Comparison of ENCODE assay signal across 19 mouse cellular contexts in the genomic region with DNA sequence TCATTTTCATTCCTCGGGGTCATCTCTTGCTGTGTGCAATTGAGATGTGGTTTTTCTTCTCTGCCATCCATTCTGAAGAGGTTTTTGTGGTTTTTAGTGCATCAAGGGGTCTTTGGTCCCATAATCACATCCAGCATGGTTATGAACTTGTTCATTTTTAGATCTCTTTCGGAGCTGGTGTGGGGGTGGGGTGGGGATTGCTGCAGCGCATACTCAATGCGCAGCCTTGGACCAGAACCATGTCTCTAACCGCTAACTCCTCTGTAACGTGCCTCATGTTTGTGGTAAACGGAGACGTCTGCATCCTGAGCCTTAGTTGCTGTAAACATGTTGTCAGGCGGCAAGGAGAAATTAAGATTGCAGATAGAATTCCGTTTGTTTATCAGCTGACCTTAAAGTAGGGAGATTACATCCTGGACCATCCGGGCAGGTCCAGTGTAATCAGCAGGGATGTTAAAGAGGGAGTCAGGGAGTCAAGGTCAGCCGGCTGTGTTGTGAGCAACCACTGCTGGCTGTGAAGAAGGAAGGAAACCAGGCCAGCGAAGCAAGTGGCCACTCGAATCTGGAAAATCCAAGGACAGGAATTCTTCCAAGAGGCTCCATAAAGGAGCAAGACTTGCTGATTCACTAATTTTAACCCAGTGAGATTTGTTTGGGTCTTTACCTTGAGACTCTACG. TPM values are rescaled to one million over a fixed set of nuclear protein-coding genes. Genes with fewer than 3 reads are reported as not detected.
A peak's percentile ranks its signal among the peaks of the same experiment; 100 is the strongest.
DNase-seq lines count a peak whose midpoint lies in the region; ATAC-seq lines count a peak whose summit lies in the region.
"Had no signal": no experiment of that assay in that cellular context is flagged by ENCODE, and none has a peak within 500 bp of the region (broad histone marks: within the 10 kb centered on the region; RNA-seq: fewer than 3 reads in every experiment).

No protein-coding gene starts in this region.

- peak; percentile 50 for DNase-seq in adrenal gland, adult 2 months
- DNase-seq in adrenal gland, postnatal 25 days = no peak
- no peak for DNase-seq in heart, adult 18-20 months
- DNase-seq in midbrain, embryonic 11.5 days (ENCODE audit: low spot score, missing footprints) = peak; percentile 68
- DNase-seq in yolk sac, embryonic 10.5 days (ENCODE audit: low spot score) = peak; percentile 33
- DNase-seq in gastrocnemius, postnatal 14 days = no peak
- DNase-seq: cerebellum, postnatal 10 days; kidney, adult 9 months; kidney, postnatal 36 days; layer of hippocampus, adult 9-11 months; right cerebral cortex, postnatal 25 days; thymus, postnatal 36 days had no signal

- peak overlapping the region; percentile 38; the same call in 1 of the 2 replicates for H3K9ac ChIP-seq in heart, embryonic 14.5 days (ENCODE audit: low read length)
- no peak overlapping the region for H3K9ac ChIP-seq in midbrain, embryonic 11.5 days (ENCODE audit: low read length)
- H3K9ac ChIP-seq in midbrain, embryonic 13.5 days (replicated peaks) = no peak overlapping the region
- H3K9ac ChIP-seq: forebrain, embryonic 15.5 days; liver, embryonic 12.5 days had no signal

- 44% methylated on average over 15 of the region's 15 CpGs for WGBS in heart, embryonic 14.5 days
- 83% methylated on average over 15 of the region's 15 CpGs for WGBS in midbrain, embryonic 11.5 days
- 80% methylated on average over 15 of the region's 15 CpGs for WGBS in midbrain, embryonic 13.5 days

- intact Hi-C loops in gastrocnemius, postnatal 14 days (cut with DNase I; ENCODE audit: low total_unique reads) = no loop called here

- peaks cover 31 to 45% of the 10 kb centered on the region in 2 experiments for H3K4me1 ChIP-seq in heart, embryonic 14.5 days (ENCODE audit: control insufficient read depth in 2 of 2, insufficient read depth in 2 of 2, low read length in 2 of 2)
- H3K4me1 ChIP-seq in midbrain, embryonic 11.5 days (ENCODE audit: control insufficient read depth, insufficient read depth, low read length) = no peaks in the 10 kb centered on the region; the same call in 1 of the 2 replicates
- H3K4me1 ChIP-seq in midbrain, embryonic 13.5 days (replicated peaks) = peaks cover 4% of the 10 kb centered on the region

- H3K27ac ChIP-seq in heart, embryonic 14.5 days (replicated peaks in 1 of 2; ENCODE audit: control insufficient read depth in 1 of 2, insufficient read depth in 1 of 2, low read depth in 2 of 2, low read length in 2 of 2) = peak overlapping the region; percentile 23 to 68
- no peak overlapping the region for H3K27ac ChIP-seq in midbrain, embryonic 11.5 days (ENCODE audit: low read depth, low read length)
- no peak overlapping the region for H3K27ac ChIP-seq in midbrain, embryonic 13.5 days
- H3K27ac ChIP-seq: forebrain, embryonic 15.5 days; liver, embryonic 12.5 days; stomach, postnatal 0 days had no signal

- no peak overlapping the region for H3K4me3 ChIP-seq in heart, embryonic 14.5 days (ENCODE audit: control insufficient read depth in 1 of 2, insufficient read depth in 1 of 2, low read depth in 1 of 2, low read length in 2 of 2)
- no peak overlapping the region for H3K4me3 ChIP-seq in midbrain, embryonic 11.5 days (ENCODE audit: low read depth, low read length)
- no peak overlapping the region for H3K4me3 ChIP-seq in midbrain, embryonic 13.5 days (replicated peaks)
- H3K4me3 ChIP-seq: forebrain, embryonic 15.5 days; liver, embryonic 12.5 days had no signal

- H3K4me2 ChIP-seq in heart, embryonic 14.5 days (ENCODE audit: low read length) = no peak overlapping the region
- no peak overlapping the region for H3K4me2 ChIP-seq in midbrain, embryonic 11.5 days
- H3K4me2 ChIP-seq in midbrain, embryonic 13.5 days (replicated peaks) = no peak overlapping the region
- H3K4me2 ChIP-seq: forebrain, embryonic 15.5 days; liver, embryonic 12.5 days had no signal

- no peaks in the 10 kb centered on the region for H3K27me3 ChIP-seq in heart, embryonic 14.5 days (ENCODE audit: control insufficient read depth, insufficient read depth, low read length)
- H3K27me3 ChIP-seq in midbrain, embryonic 11.5 days (ENCODE audit: control insufficient read depth, insufficient read depth, low read length) = no peaks in the 10 kb centered on the region
- no peaks in the 10 kb centered on the region for H3K27me3 ChIP-seq in midbrain, embryonic 13.5 days
- H3K27me3 ChIP-seq: forebrain, embryonic 15.5 days had no signal

- no peaks in the 10 kb centered on the region for H3K9me3 ChIP-seq in heart, embryonic 14.5 days (ENCODE audit: control insufficient read depth, low read length)
- no peaks in the 10 kb centered on the region for H3K9me3 ChIP-seq in midbrain, embryonic 11.5 days (ENCODE audit: control insufficient read depth, low read length)
- H3K9me3 ChIP-seq in midbrain, embryonic 13.5 days = no peaks in the 10 kb centered on the region
- H3K9me3 ChIP-seq: forebrain, embryonic 15.5 days; liver, embryonic 12.5 days had no signal

- H3K36me3 ChIP-seq in heart, embryonic 14.5 days (ENCODE audit: control insufficient read depth, insufficient read depth, low read length) = no peaks in the 10 kb centered on the region
- H3K36me3 ChIP-seq in midbrain, embryonic 11.5 days (ENCODE audit: control insufficient read depth, insufficient read depth, low read length) = no peaks in the 10 kb centered on the region
- H3K36me3 ChIP-seq in midbrain, embryonic 13.5 days = no peaks in the 10 kb centered on the region
- H3K36me3 ChIP-seq: forebrain, embryonic 15.5 days; liver, embryonic 12.5 days had no signal

- ATAC-seq in heart, embryonic 14.5 days (ENCODE audit: insufficient number of reproducible peaks, insufficient read depth, low FRiP score, low read depth) = no peak
- no peak for ATAC-seq in midbrain, embryonic 11.5 days (ENCODE audit: low FRiP score)
- no peak for ATAC-seq in midbrain, embryonic 13.5 days
- ATAC-seq: forebrain, embryonic 15.5 days; liver, embryonic 12.5 days had no signal

RNA-seq across cellular contexts. Expression of gene Stk11ip, which starts 4.5 kb away (rescaled TPM):
- 10 to 100 TPM; 16.6 to 19.3 TPM for total RNA-seq in adrenal gland, adult 2 months (2021)
- 59.5 and 66.7 TPM in 2 replicates for polyA plus RNA-seq in adrenal gland, adult 2 months (2012; rRNA removed)
- total RNA-seq in adrenal gland, postnatal 25 days (2021) = 19.2 and 35.4 TPM in 2 replicates
- 11.3 and 11.8 TPM in 2 replicates for polyA plus RNA-seq in heart, embryonic 14.5 days (2014; fragmentation: Nextera tagmentation; extraction: Ambion mirVana)
- 10 to 100 TPM in 1 of 2 experiments, 1 to 10 TPM in 1; 6.6 to 10.9 TPM for total RNA-seq in heart, adult 18-20 months (2021)
- 12.3 and 15.7 TPM in 2 replicates for polyA plus RNA-seq in midbrain, embryonic 11.5 days (2014; fragmentation: Nextera tagmentation; extraction: Ambion mirVana)
- polyA plus RNA-seq in midbrain, embryonic 13.5 days (2015; fragmentation: Nextera tagmentation; extraction: Ambion mirVana) = 20.0 and 23.6 TPM in 2 replicates
- 1 to 10 TPM; 5.5 to 6.3 TPM for total RNA-seq in gastrocnemius, postnatal 14 days (2021)

RNA-seq across cellular contexts. Expression of gene Inha, which starts 10.0 kb away (rescaled TPM):
- 10 to 100 TPM; 15.0 to 38.5 TPM for total RNA-seq in adrenal gland, adult 2 months (2021)
- 193 and 227 TPM in 2 replicates for polyA plus RNA-seq in adrenal gland, adult 2 months (2012; rRNA removed)
- total RNA-seq in adrenal gland, postnatal 25 days (2021) = 42.4 and 44.1 TPM in 2 replicates
- polyA plus RNA-seq in heart, embryonic 14.5 days (2014; fragmentation: Nextera tagmentation; extraction: Ambion mirVana) = 2.6 and 3.9 TPM in 2 replicates
- total RNA-seq in heart, adult 18-20 months (2021) = 1 to 10 TPM; 3.0 to 3.1 TPM
- 1.3 and 1.6 TPM in 2 replicates for polyA plus RNA-seq in midbrain, embryonic 11.5 days (2014; fragmentation: Nextera tagmentation; extraction: Ambion mirVana)
- polyA plus RNA-seq in midbrain, embryonic 13.5 days (2015; fragmentation: Nextera tagmentation; extraction: Ambion mirVana) = 8.5 and 12.5 TPM in 2 replicates
- 1 to 10 TPM; 6.5 to 7.7 TPM for total RNA-seq in gastrocnemius, postnatal 14 days (2021)
- total RNA-seq: granulocyte monocyte progenitor cell, adult 5-6 weeks had no signal

RNA-seq across cellular contexts. Expression of gene Obsl1, which starts 10.6 kb away (rescaled TPM):
- total RNA-seq in adrenal gland, adult 2 months (2021) = 10 to 100 TPM; 35.9 to 56.6 TPM
- polyA plus RNA-seq in adrenal gland, adult 2 months (2012; rRNA removed) = 81.5 and 101 TPM in 2 replicates
- total RNA-seq in adrenal gland, postnatal 25 days (2021) = 83.1 and 107 TPM in 2 replicates
- polyA plus RNA-seq in heart, embryonic 14.5 days (2014; fragmentation: Nextera tagmentation; extraction: Ambion mirVana) = 109 and 124 TPM in 2 replicates
- 100 to 1,000 TPM; 107 to 108 TPM for total RNA-seq in heart, adult 18-20 months (2021)
- 31.0 and 33.2 TPM in 2 replicates for polyA plus RNA-seq in midbrain, embryonic 11.5 days (2014; fragmentation: Nextera tagmentation; extraction: Ambion mirVana)
- 18.6 and 25.7 TPM in 2 replicates for polyA plus RNA-seq in midbrain, embryonic 13.5 days (2015; fragmentation: Nextera tagmentation; extraction: Ambion mirVana)
- total RNA-seq in gastrocnemius, postnatal 14 days (2021) = 10 to 100 TPM; 65.6 to 69.5 TPM
- total RNA-seq: granulocyte monocyte progenitor cell, adult 5-6 weeks had no signal

RNA-seq across cellular contexts. Expression of gene Slc4a3, which starts 29.2 kb away (rescaled TPM):
- 100 to 1,000 TPM in 1 of 2 experiments, 10 to 100 TPM in 1; 90.4 to 111 TPM for total RNA-seq in adrenal gland, adult 2 months (2021)
- polyA plus RNA-seq in adrenal gland, adult 2 months (2012; rRNA removed) = 340 and 381 TPM in 2 replicates
- total RNA-seq in adrenal gland, postnatal 25 days (2021) = 139 and 184 TPM in 2 replicates
- 20.8 and 24.2 TPM in 2 replicates for polyA plus RNA-seq in heart, embryonic 14.5 days (2014; fragmentation: Nextera tagmentation; extraction: Ambion mirVana)
- 100 to 1,000 TPM; 249 to 266 TPM for total RNA-seq in heart, adult 18-20 months (2021)
- polyA plus RNA-seq in midbrain, embryonic 11.5 days (2014; fragmentation: Nextera tagmentation; extraction: Ambion mirVana) = 6.5 and 7.2 TPM in 2 replicates
- 35.5 and 42.9 TPM in 2 replicates for polyA plus RNA-seq in midbrain, embryonic 13.5 days (2015; fragmentation: Nextera tagmentation; extraction: Ambion mirVana)
- total RNA-seq in gastrocnemius, postnatal 14 days (2021) = 1 to 10 TPM; 5.2 to 6.2 TPM
- total RNA-seq: granulocyte monocyte progenitor cell, adult 5-6 weeks; megakaryocyte-erythroid progenitor cell, adult 5-6 weeks had no signal

RNA-seq across cellular contexts. Expression of gene Tmem198, which starts 37.5 kb away (rescaled TPM):
- 1 to 10 TPM; 2.5 to 2.8 TPM for total RNA-seq in adrenal gland, adult 2 months (2021)
- 15.0 and 17.4 TPM in 2 replicates for polyA plus RNA-seq in adrenal gland, adult 2 months (2012; rRNA removed)
- 2.8 and 4.1 TPM in 2 replicates for total RNA-seq in adrenal gland, postnatal 25 days (2021)
- 0.20 and 0.38 TPM in 2 replicates for polyA plus RNA-seq in heart, embryonic 14.5 days (2014; fragmentation: Nextera tagmentation; extraction: Ambion mirVana)
- under 1 TPM; 0.30 to 0.46 TPM for total RNA-seq in heart, adult 18-20 months (2021)
- 11.6 and 13.0 TPM in 2 replicates for polyA plus RNA-seq in midbrain, embryonic 11.5 days (2014; fragmentation: Nextera tagmentation; extraction: Ambion mirVana)
- 46.1 and 47.3 TPM in 2 replicates for polyA plus RNA-seq in midbrain, embryonic 13.5 days (2015; fragmentation: Nextera tagmentation; extraction: Ambion mirVana)
- under 1 TPM; 0.09 to 0.25 TPM for total RNA-seq in gastrocnemius, postnatal 14 days (2021)
- total RNA-seq: granulocyte monocyte progenitor cell, adult 5-6 weeks; megakaryocyte-erythroid progenitor cell, adult 5-6 weeks had no signal

Comparison
In these comparisons a context has a peak if more than half of its experiments do, and no peak if none do; other contexts are left out.
1. DNase-seq: peak in adrenal gland, adult 2 months (single experiment), midbrain, embryonic 11.5 days (single experiment) and yolk sac, embryonic 10.5 days (single experiment); none in adrenal gland, postnatal 25 days (single experiment), heart, adult 18-20 months (0 of 2) and gastrocnemius, postnatal 14 days (single experiment).
2. H3K27ac ChIP-seq: peak in heart, embryonic 14.5 days (2 of 2); none in midbrain, embryonic 11.5 days (single experiment) and midbrain, embryonic 13.5 days (single experiment).